Comparison of ENCODE assay signal across 28 mouse cellular contexts in genomic region chr11:90241874-90242273, GRCm38 (mm10). TPM values are rescaled to one million over a fixed set of nuclear protein-coding genes. Genes with fewer than 3 reads are reported as not detected.
A peak's percentile ranks its signal among the peaks of the same experiment; 100 is the strongest.
DNase-seq lines count a peak whose midpoint lies in the region; ATAC-seq lines count a peak whose summit lies in the region.
"Had no signal": no experiment of that assay in that cellular context is flagged by ENCODE, and none has a peak within 500 bp of the region (broad histone marks: within the 10 kb centered on the region; RNA-seq: fewer than 3 reads in every experiment).

No protein-coding gene starts in this region.

- 64% methylated on average over 2 of the region's 2 CpGs for WGBS in macrophage (ENCODE audit: missing documents)
- 88% methylated on average over 2 of the region's 2 CpGs for WGBS in hindbrain, embryonic 10.5 days

- H3K36me3 ChIP-seq in macrophage (ENCODE audit: inconsistent target): no peaks in the 10 kb centered on the region
- H3K36me3 ChIP-seq in hindbrain, embryonic 10.5 days: no peaks in the 10 kb centered on the region
- H3K36me3 ChIP-seq: embryonic facial prominence, embryonic 12.5 days; forebrain, embryonic 10.5 days; forebrain, embryonic 15.5 days; hindbrain, embryonic 13.5 days; kidney, embryonic 15.5 days; liver, embryonic 13.5 days; midbrain, embryonic 12.5 days; neural tube, embryonic 13.5 days had no signal

- H3K4me1 ChIP-seq in brown adipose tissue, adult 24 weeks (ENCODE audit: control insufficient read depth, insufficient read depth, insufficient read length, low read length): peaks cover 12% of the 10 kb centered on the region
- H3K4me1 ChIP-seq in hindbrain, embryonic 10.5 days (replicated peaks): peaks cover 17% of the 10 kb centered on the region
- H3K4me1 ChIP-seq: embryonic facial prominence, embryonic 12.5 days; forebrain, embryonic 15.5 days; neural tube, embryonic 13.5 days had no signal

- peak; percentile 60 for ATAC-seq in CD4-positive, CD25-positive, alpha-beta regulatory T cell, adult 4 months
- ATAC-seq: forebrain, embryonic 15.5 days had no signal

- H3K9me3 ChIP-seq in hindbrain, embryonic 10.5 days: no peaks in the 10 kb centered on the region
- H3K9me3 ChIP-seq: embryonic facial prominence, embryonic 12.5 days; forebrain, embryonic 10.5 days; forebrain, embryonic 15.5 days; hindbrain, embryonic 13.5 days; kidney, embryonic 15.5 days; liver, embryonic 13.5 days; midbrain, embryonic 12.5 days; neural tube, embryonic 13.5 days had no signal

- H3K4me3 ChIP-seq in brown adipose tissue, adult 24 weeks (ENCODE audit: insufficient read depth, low read depth, low read length): no peak overlapping the region
- H3K4me3 ChIP-seq in macrophage (ENCODE audit: inconsistent target): no peak overlapping the region
- no peak overlapping the region for H3K4me3 ChIP-seq in hindbrain, embryonic 10.5 days
- H3K4me3 ChIP-seq: embryonic facial prominence, embryonic 12.5 days; forebrain, embryonic 10.5 days; forebrain, embryonic 15.5 days; hindbrain, embryonic 13.5 days; kidney, embryonic 15.5 days; liver, embryonic 13.5 days; midbrain, embryonic 12.5 days; neural tube, embryonic 13.5 days had no signal

- no peak for DNase-seq in layer of hippocampus, postnatal 14 days (ENCODE audit: low spot score in 2 of 2)
- DNase-seq in kidney, adult 8-10 months: no peak
- no peak for DNase-seq in hindbrain, embryonic 10.5 days (ENCODE audit: low spot score)
- DNase-seq: adrenal gland, postnatal 25 days; cerebellum, adult 8-10 months; cerebellum, postnatal 36 days; embryo, embryonic 11 days; gastrocnemius, postnatal 10 days; heart, postnatal 36 days; kidney, adult 11 months; kidney, postnatal 25 days; layer of hippocampus, postnatal 36 days; left cerebral cortex, postnatal 4 days; liver, embryonic 13.5 days; lung, adult 2 months; lung, postnatal 10 days; retina, postnatal 1 day; right cerebral cortex, postnatal 14 days had no signal

- H3K27me3 ChIP-seq in hindbrain, embryonic 10.5 days (ENCODE audit: insufficient read depth, poor library complexity, severe bottlenecking): no peaks in the 10 kb centered on the region
- H3K27me3 ChIP-seq: embryonic facial prominence, embryonic 12.5 days; forebrain, embryonic 15.5 days; kidney, embryonic 15.5 days; liver, embryonic 13.5 days; midbrain, embryonic 12.5 days; neural tube, embryonic 13.5 days had no signal

- H3K79me2 ChIP-seq in macrophage (ENCODE audit: inconsistent target): no peaks in the 10 kb centered on the region

- peak overlapping the region; percentile 81; the same call in 1 of the 2 replicates for H3K27ac ChIP-seq in brown adipose tissue, adult 24 weeks (replicated peaks; ENCODE audit: low read depth, low read length)
- peak overlapping the region; percentile 5; the same call in 1 of the 2 replicates for H3K27ac ChIP-seq in macrophage
- no peak overlapping the region for H3K27ac ChIP-seq in hindbrain, embryonic 10.5 days
- H3K27ac ChIP-seq: embryonic facial prominence, embryonic 12.5 days; forebrain, embryonic 10.5 days; forebrain, embryonic 15.5 days; hindbrain, embryonic 13.5 days; kidney, embryonic 15.5 days; liver, embryonic 13.5 days; midbrain, embryonic 12.5 days; neural tube, embryonic 13.5 days had no signal

RNA-seq across cellular contexts. Expression of gene Mmd, which starts 7.4 kb away (rescaled TPM):
- 10 to 100 TPM; 20.8 to 21.5 TPM for polyA plus RNA-seq in CD4-positive, CD25-positive, alpha-beta regulatory T cell, adult 4 months (2017; shearing (Covaris generic))
- polyA plus RNA-seq in brown adipose tissue, adult 24 weeks (2012; ENCODE audit: insufficient read depth, insufficient read length, missing spikeins): 265 and 375 TPM in 2 replicates
- 100 to 1,000 TPM in 4 of 26 experiments, 10 to 100 TPM in 16, 1 to 10 TPM in 6; 6.8 to 147 (median 26.0) TPM for total RNA-seq in macrophage (2018; cell fraction: chromatin; rRNA removed)
- total RNA-seq in macrophage (2018; cell fraction: cytosol; rRNA removed): 10 to 100 TPM; 10.9 to 73.8 (median 29.3) TPM
- 100 to 1,000 TPM in 2 of 26 experiments, 10 to 100 TPM in 22, 1 to 10 TPM in 2; 8.0 to 112 (median 27.7) TPM for total RNA-seq in macrophage (2018; cell fraction: nucleus; rRNA removed)
- 28.1 to 57.5 TPM (median 47.7 TPM) in 3 replicates for polyA plus RNA-seq in macrophage (2018)
- 100 to 1,000 TPM; 337 to 345 TPM for total RNA-seq in layer of hippocampus, postnatal 14 days (2021)
- 44.3 and 55.9 TPM in 2 replicates for polyA plus RNA-seq in hindbrain, embryonic 10.5 days (2016; fragmentation: Nextera tagmentation; extraction: Ambion mirVana)

RNA-seq across cellular contexts. Expression of gene Gm45716, which starts 54.4 kb away (rescaled TPM):
- 1 to 10 TPM; 3.1 to 4.9 TPM for polyA plus RNA-seq in CD4-positive, CD25-positive, alpha-beta regulatory T cell, adult 4 months (2017; shearing (Covaris generic))
- 35.7 and 36.5 TPM in 2 replicates for polyA plus RNA-seq in brown adipose tissue, adult 24 weeks (2012; ENCODE audit: insufficient read depth, insufficient read length, missing spikeins)
- total RNA-seq in macrophage (2018; cell fraction: chromatin; rRNA removed): 10 to 100 TPM in 12 of 26 experiments, 1 to 10 TPM in 14; 1.5 to 45.5 (median 8.2) TPM
- 1 to 10 TPM in 17 of 26 experiments, under 1 TPM in 9; 0.48 to 9.2 (median 1.2) TPM for total RNA-seq in macrophage (2018; cell fraction: cytosol; rRNA removed)
- total RNA-seq in macrophage (2018; cell fraction: nucleus; rRNA removed): 10 to 100 TPM in 10 of 26 experiments, 1 to 10 TPM in 16; 1.1 to 35.4 (median 6.7) TPM
- polyA plus RNA-seq in macrophage (2018): 0.26 to 2.1 TPM (median 0.82 TPM) in 3 replicates
- total RNA-seq in layer of hippocampus, postnatal 14 days (2021): 10 to 100 TPM in 1 of 2 experiments, 1 to 10 TPM in 1; 8.8 to 10.3 TPM
- polyA plus RNA-seq in hindbrain, embryonic 10.5 days (2016; fragmentation: Nextera tagmentation; extraction: Ambion mirVana): 15.6 and 19.0 TPM in 2 replicates
